8 mouse cellular contexts compared by ENCODE assay signal in the genomic region with DNA sequence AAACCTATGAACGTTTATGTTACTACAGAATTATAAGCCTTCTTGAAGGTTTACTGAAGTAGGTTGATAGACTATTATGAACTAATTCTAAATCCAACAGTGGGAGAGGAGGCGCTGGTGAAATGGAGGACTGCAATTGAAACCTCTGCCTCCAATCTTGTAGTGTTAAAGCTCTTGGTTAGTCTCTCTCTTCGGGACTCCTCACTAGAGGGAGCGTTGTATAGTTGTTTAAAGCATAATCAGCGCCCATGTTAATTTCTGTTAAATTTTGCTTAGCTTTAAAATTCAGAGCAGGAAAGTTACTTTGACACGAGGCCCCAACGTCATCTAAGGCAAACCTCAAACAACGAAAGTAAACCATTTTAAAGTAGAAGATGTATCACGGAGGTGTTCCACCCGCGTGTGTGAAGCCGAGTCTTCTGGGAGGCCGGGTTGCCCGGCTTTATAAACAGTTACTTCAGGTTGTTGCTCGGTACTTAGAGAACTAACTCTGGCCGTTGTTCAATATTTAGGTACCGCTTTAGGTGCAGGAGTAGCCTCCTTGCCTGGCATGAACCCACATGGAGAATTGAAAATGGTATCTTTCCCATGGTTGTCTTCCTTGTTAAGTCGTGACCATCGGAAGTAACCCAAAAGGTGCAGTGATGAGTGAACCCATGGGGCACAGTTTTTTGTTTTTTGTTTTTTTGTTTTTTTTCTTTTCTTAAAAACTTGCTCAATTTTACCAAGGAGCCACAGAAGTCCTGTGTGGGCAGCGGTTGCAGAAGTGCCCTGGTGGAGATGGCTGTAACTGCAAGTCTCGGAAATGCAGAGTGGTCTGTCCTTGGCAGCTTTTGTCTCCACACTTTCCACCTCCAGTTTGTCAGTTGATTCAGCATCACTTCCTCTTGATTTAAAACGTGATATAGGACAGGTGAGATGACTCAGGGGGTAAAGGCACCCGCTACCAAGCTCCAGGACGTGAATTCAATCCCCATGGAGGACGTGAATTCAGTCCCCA. TPM values are rescaled to one million over a fixed set of nuclear protein-coding genes. Genes with fewer than 3 reads are reported as not detected.
DNase-seq lines count a peak whose midpoint lies in the region; ATAC-seq and TF ChIP-seq lines count a peak whose summit lies in the region.

No protein-coding gene starts in this region.

- TF ChIP-seq POLR2A in spleen, adult 2 months (IDR thresholded peaks at IDR 0.05; ENCODE audit: low read depth, low read length) = no peak

- H3K9me3 ChIP-seq in heart, embryonic 16.5 days (replicated peaks; ENCODE audit: control insufficient read depth, low read length) = no peaks in the 10 kb centered on the region
- no peaks in the 10 kb centered on the region for H3K9me3 ChIP-seq in heart, postnatal 0 days (replicated peaks; ENCODE audit: control insufficient read depth, low read length)
- H3K9me3 ChIP-seq in lung, embryonic 16.5 days (ENCODE audit: control insufficient read depth, low read length) = no peaks in the 10 kb centered on the region

- peak overlapping the region; percentile 67 for H3K4me3 ChIP-seq in heart, embryonic 16.5 days (ENCODE audit: low read length)
- H3K4me3 ChIP-seq in heart, postnatal 0 days (ENCODE audit: low read depth, low read length) = peak overlapping the region; percentile 85
- peak overlapping the region; percentile 86 for H3K4me3 ChIP-seq in lung, embryonic 16.5 days (ENCODE audit: low read length)
- 0 out of 2 replicates have a peak overlapping the region, but pooled peaks have one; percentile 9 for H3K4me3 ChIP-seq in spleen, adult 2 months (ENCODE audit: extremely low read depth, insufficient read depth, insufficient read length)

- H3K36me3 ChIP-seq in heart, embryonic 16.5 days (ENCODE audit: control insufficient read depth, insufficient read depth) = no peaks in the 10 kb centered on the region
- no peaks in the 10 kb centered on the region for H3K36me3 ChIP-seq in heart, postnatal 0 days (replicated peaks; ENCODE audit: control insufficient read depth, insufficient read depth, low read length)
- H3K36me3 ChIP-seq in lung, embryonic 16.5 days (ENCODE audit: control insufficient read depth, insufficient read depth, low read length) = no peaks in the 10 kb centered on the region
- no peaks in the 10 kb centered on the region for H3K36me3 ChIP-seq in spleen, adult 2 months (ENCODE audit: control insufficient read depth, insufficient read depth, low read length)

- 76% methylated on average over 25 of the region's 25 CpGs for WGBS in heart, embryonic 16.5 days
- 77% methylated on average over 25 of the region's 25 CpGs for WGBS in heart, postnatal 0 days
- 69% methylated on average over 25 of the region's 25 CpGs for WGBS in lung, embryonic 16.5 days
- WGBS in spleen, adult 2 months = 70% methylated on average over 25 of the region's 25 CpGs

- H3K27ac ChIP-seq in heart, embryonic 16.5 days (ENCODE audit: low read length) = no peak overlapping the region
- H3K27ac ChIP-seq in heart, postnatal 0 days (ENCODE audit: low read depth) = no peak overlapping the region
- H3K27ac ChIP-seq in lung, embryonic 16.5 days (ENCODE audit: low read length) = peak overlapping the region; percentile 31; the same call in 1 of the 2 replicates
- H3K27ac ChIP-seq in spleen, adult 2 months (ENCODE audit: insufficient read depth, low read length) = no peak overlapping the region

- no peak for DNase-seq in heart, postnatal 25 days (ENCODE audit: low spot score)
- DNase-seq in R1 (ENCODE audit: low read depth, low spot score) = peak; percentile 54
- DNase-seq in heart, postnatal 0 days (ENCODE audit: low spot score) = peak; percentile 35
- DNase-seq in spleen, adult 2 months (ENCODE audit: low read depth in 1 of 2, low spot score in 2 of 2) = peak; percentile 15 to 36
- no peak for DNase-seq in right cerebral cortex, postnatal 36 days (ENCODE audit: low spot score in 2 of 2)
- no peak for DNase-seq in testis, postnatal 10 days (ENCODE audit: low spot score)

- intact Hi-C loops in heart, postnatal 25 days (cut with DNase I) = loop anchor here (1.0 to 5.0 kb wide), 2 partner anchors 18 to 85 kb away; no protein-coding TSS in a partner anchor

- ATAC-seq in heart, embryonic 16.5 days (replicated peaks; ENCODE audit: extremely low read depth, insufficient read depth, low FRiP score) = no peak
- no peak for ATAC-seq in heart, postnatal 0 days (ENCODE audit: insufficient read depth, low read depth)
- ATAC-seq in lung, embryonic 16.5 days (ENCODE audit: low read depth) = no peak

- TF ChIP-seq CTCF in heart, postnatal 0 days (IDR thresholded peaks at IDR 0.05; ENCODE audit: low read depth) = peak; percentile 42
- TF ChIP-seq CTCF in spleen, adult 2 months (IDR thresholded peaks at IDR 0.05; ENCODE audit: extremely low read depth, insufficient read depth, insufficient read length, insufficient replicate concordance) = 0 out of 2 replicates have a peak, but pooled peaks have one; percentile 31

- no peaks in the 10 kb centered on the region for H3K27me3 ChIP-seq in heart, embryonic 16.5 days (ENCODE audit: control insufficient read depth, insufficient read depth, low read length)
- H3K27me3 ChIP-seq in heart, postnatal 0 days (ENCODE audit: control insufficient read depth, insufficient read depth, low read length) = no peaks in the 10 kb centered on the region
- H3K27me3 ChIP-seq in lung, embryonic 16.5 days (ENCODE audit: control insufficient read depth, insufficient read depth, low read depth, low read length) = no peaks in the 10 kb centered on the region
- no peaks in the 10 kb centered on the region for H3K27me3 ChIP-seq in spleen, adult 2 months (ENCODE audit: control insufficient read depth, insufficient read depth, low read length)

- H3K4me1 ChIP-seq in heart, embryonic 16.5 days (ENCODE audit: control insufficient read depth, insufficient read depth, low read length) = peaks cover 53% of the 10 kb centered on the region
- peaks cover 21% of the 10 kb centered on the region; the same call in 1 of the 2 replicates for H3K4me1 ChIP-seq in heart, postnatal 0 days (ENCODE audit: control insufficient read depth, insufficient read depth)
- peaks cover 51% of the 10 kb centered on the region for H3K4me1 ChIP-seq in lung, embryonic 16.5 days (replicated peaks; ENCODE audit: control insufficient read depth, insufficient read depth, low read length)
- peaks cover 12% of the 10 kb centered on the region; the same call in 1 of the 2 replicates for H3K4me1 ChIP-seq in spleen, adult 2 months (ENCODE audit: control insufficient read depth, insufficient read depth, insufficient read length)

- H3K9ac ChIP-seq in heart, embryonic 16.5 days (ENCODE audit: low read length) = peak overlapping the region; percentile 92; the same call in 1 of the 2 replicates
- no peak overlapping the region for H3K9ac ChIP-seq in heart, postnatal 0 days (replicated peaks; ENCODE audit: low read depth, low read length)
- peak overlapping the region; percentile 96 for H3K9ac ChIP-seq in lung, embryonic 16.5 days (ENCODE audit: low read length)

- peak overlapping the region; percentile 88 for H3K4me2 ChIP-seq in heart, embryonic 16.5 days (ENCODE audit: low read depth, low read length)
- peak overlapping the region; percentile 79 for H3K4me2 ChIP-seq in heart, postnatal 0 days (ENCODE audit: low read depth, low read length)
- peak overlapping the region; percentile 83 for H3K4me2 ChIP-seq in lung, embryonic 16.5 days (ENCODE audit: low read depth, low read length)

- TF ChIP-seq EP300 in heart, postnatal 0 days (IDR thresholded peaks at IDR 0.05; ENCODE audit: low read depth) = no peak

RNA-seq across cellular contexts. Expression of a gene that starts 1.9 kb away (rescaled TPM):
- 32.3 and 34.4 TPM in 2 replicates for polyA plus RNA-seq in heart, embryonic 16.5 days (2015; fragmentation: Nextera tagmentation; extraction: Ambion mirVana)
- 10 to 100 TPM; 21.1 to 25.9 TPM for total RNA-seq in heart, postnatal 25 days (2021)
- 26.5 and 37.0 TPM in 2 replicates for total RNA-seq in heart, postnatal 0 days (2014; rRNA removed; ENCODE audit: low replicate concordance)
- 13.5 and 14.2 TPM in 2 replicates for polyA plus RNA-seq in heart, postnatal 0 days (2015; fragmentation: Nextera tagmentation; extraction: Ambion mirVana)
- 50.8 and 53.2 TPM in 2 replicates for polyA plus RNA-seq in lung, embryonic 16.5 days (2015; fragmentation: Nextera tagmentation; extraction: Ambion mirVana)
- polyA plus RNA-seq in spleen, adult 2 months (2012; rRNA removed) = 22.8 and 23.9 TPM in 2 replicates

Comparison
In these comparisons a context has a peak if more than half of its experiments do, and no peak if none do; other contexts are left out.
1. DNase-seq: peak in R1 (single experiment), heart, postnatal 0 days (single experiment) and spleen, adult 2 months (2 of 2); none in heart, postnatal 25 days (single experiment), right cerebral cortex, postnatal 36 days (0 of 2) and testis, postnatal 10 days (single experiment).
2. H3K4me3 ChIP-seq: peak in every context shown above with its lines; median percentile 86 in lung, embryonic 16.5 days; 85 in heart, postnatal 0 days; 67 in heart, embryonic 16.5 days; 9 in spleen, adult 2 months.
3. Peak in every context shown above with its lines, with median percentiles within 50 percentile points of each other: H3K4me2 ChIP-seq.